Mouse (Mus musculus): ENCODE data around the gene Nek11.

DNA sequence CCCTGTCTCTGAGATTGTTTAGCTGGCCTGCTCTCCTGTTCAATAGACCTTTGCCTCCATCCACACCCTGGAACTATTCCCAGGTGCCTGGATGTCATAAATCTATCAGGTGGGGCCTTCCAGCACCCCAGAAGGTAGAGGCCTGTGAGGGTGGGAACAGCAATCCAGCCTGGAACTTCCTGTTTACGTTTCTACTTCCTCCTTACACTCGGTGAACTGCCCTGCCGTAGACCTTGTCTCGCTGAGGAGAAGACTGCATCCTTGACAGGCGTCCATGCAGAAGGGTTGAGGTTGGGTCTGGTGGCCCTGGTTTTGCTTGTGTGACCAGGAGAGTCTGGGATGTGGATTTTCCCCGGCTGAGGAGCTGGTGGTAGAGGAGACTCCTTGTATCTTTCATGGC, 256.1 kb downstream of the Nek11 start:
- TF ChIP-seq CTCF (IDR thresholded peaks at IDR 0.05; ENCODE audit: low read depth, low read length) (no peak), GATA1 (IDR thresholded peaks at IDR 0.05; ENCODE audit: borderline replicate concordance, low read length) (no peak), POLR2AphosphoS5 (IDR thresholded peaks at IDR 0.05; ENCODE audit: insufficient replicate concordance, low read depth, low read length) (no peak), TAL1 (conservative IDR thresholded peaks at IDR 0.05; ENCODE audit: low read depth, low read length) (no peak)

Data from G1E (cell line).